Mouse (Mus musculus): ENCODE data around the gene Gm10638.

DNA sequence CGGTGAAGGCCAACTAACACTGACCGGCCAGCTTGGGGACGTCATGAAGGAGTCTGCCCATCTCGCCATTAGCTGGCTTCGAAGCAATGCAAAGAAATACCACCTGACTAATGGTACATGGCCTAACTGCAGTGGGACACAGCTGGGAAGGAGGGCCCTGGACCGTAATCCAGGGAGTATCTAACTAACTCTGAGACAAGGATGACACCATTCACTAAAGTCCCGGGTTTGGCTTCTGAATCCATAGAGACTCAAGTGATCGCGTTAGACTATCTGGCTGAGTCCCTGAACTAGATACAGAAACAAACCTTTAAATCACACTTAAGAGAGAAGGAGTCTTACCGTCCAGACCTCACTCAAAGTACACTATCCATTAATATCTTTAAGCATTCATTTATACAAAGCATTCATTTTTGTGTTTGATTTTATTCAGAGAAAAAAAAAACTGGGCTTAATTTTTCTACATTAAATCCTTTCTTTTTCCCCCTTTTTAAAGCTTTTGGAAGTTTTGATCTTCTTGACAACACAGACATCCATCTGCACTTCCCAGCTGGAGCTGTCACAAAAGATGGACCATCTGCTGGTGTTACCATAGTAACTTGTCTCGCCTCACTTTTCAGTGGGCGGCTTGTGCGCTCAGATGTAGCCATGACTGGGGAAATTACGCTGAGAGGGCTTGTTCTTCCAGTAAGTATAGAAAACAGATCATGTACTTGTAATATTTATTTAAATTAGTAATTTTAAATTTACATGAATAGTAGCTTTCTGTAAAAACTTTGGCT lies 31.9 kb upstream of the Gm10638 start:
- TF ChIP-seq CTCF (IDR thresholded peaks at IDR 0.05; ENCODE audit: insufficient read depth, low read length), result no peak
- TF ChIP-seq POLR2A (IDR thresholded peaks at IDR 0.05; ENCODE audit: borderline replicate concordance, extremely low read depth, low read depth, low read length), result no peak
